Mouse (Mus musculus): ENCODE results near the gene Ubfd1. TPM values are rescaled to one million over a fixed set of nuclear protein-coding genes. Genes with fewer than 3 reads are reported as not detected.

Gene Ubfd1
- polyA plus RNA-seq (2014; fragmentation: Illumina TruSeq; extraction: RNeasy Lipid Tissue Mini Kit (QIAGEN cat#74804); ENCODE audit: low read depth, low replicate concordance) = 23.0 TPM

DNA sequence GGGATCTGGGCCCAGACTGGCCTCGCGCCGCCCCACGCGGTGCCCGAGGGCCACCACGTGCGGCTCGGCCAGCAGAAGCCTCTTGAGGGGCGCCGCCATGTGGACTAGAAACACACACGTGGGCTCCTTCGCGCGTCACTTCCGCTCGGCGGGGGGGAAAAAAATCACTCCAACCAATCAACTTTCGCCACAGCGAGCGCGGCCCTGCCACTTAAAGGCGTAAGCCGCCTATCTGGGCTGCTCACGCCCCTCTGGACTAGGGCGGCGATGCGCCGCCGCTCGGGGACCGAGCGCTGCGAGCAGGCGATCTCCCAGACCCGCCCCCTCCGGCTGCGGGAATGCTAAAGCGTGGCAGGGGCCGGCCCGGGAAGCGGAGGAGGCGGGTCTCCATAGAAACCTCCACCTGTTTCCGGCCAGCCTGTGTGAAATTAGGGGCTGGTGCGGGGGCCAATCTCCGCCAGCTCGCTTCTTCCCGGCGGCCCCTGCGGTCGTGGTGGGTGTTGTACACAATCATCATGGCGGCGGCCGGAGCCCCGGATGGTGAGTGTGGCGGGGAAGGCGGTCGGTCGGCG is at the start of gene Ubfd1, which contains the start of gene Ears2:
Gene Ubfd1 (plus strand): TSS at position 231 of the 572 bp plus-strand sequence.
Gene Ears2 (minus strand): TSS at position 319 of the 572 bp plus-strand sequence.

DNA sequence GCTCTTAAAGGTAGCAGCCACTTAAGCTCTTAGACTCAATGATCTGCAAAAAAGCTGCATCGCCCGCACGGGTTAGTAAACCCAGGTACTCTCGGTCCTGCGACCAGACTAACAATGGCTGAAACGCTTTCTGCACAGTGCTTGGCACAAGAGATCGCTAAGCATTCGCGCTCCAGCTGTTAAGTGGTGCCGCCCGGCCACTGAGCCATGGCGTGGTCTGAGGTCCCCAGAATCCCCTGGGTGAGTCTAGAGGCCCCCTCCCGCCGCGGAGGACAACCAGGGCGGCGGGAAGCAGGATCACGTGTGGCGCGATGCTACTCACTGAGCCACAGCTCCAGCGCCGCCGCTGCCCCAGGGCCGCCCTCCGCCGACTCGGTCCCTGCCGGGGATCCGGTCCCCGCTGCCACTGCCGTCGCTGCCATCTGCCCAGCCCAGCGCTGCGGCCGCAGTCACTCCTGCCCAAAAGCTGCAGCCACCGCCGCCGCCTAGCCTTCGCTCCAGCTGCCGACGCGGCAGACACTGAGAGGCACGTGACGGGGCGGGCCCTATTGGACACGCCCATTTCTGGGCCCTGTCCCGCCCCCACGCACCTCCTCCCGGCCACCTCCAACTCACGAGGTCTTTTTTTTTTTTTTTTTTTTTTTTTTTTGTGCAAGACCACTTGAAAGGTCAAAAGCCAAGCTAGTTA is 46.2 kb upstream of the Ubfd1 start, which contains the start of gene Gga2:
Gene Gga2 (minus strand): TSS at position 556 of the 688 bp plus-strand sequence.

DNA sequence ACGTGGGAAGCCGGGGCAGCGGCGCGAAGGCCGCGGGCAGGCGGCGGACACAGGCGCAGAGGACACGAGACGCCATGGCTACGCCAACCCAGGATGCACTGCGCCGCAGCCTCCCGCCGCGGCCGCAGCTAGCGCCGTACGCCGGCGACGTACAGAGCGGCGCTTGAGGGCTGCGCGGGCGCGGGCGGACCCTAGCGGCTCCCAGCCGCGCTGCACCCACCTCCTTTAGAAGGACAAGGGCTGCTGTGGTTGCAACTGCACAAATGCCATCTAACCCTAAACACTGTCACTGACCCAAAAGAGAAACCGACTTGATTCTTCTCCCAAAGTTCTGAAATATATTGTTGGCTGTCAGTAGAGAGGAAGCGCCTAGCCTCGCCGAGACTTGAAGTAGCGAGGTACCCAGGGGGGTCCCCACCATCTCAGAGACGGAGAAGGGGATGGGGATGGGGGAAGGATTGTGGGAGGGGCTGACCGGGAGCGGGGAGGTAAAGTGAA is 34.8 kb downstream of the Ubfd1 start, which contains the start of gene Ndufab1:
Gene Ndufab1 (minus strand): TSS at position 140 of the 498 bp plus-strand sequence.

Other genes with a start within 250 kb of the Ubfd1 start
- 2.1 TPM for gene Scnn1b, start 202.1 kb upstream of the Ubfd1 start, polyA plus RNA-seq (2014; fragmentation: Illumina TruSeq; extraction: RNeasy Lipid Tissue Mini Kit (QIAGEN cat#74804); ENCODE audit: low read depth, low replicate concordance)
- gene Cog7, start 85.5 kb upstream of the Ubfd1 start, polyA plus RNA-seq (2014; fragmentation: Illumina TruSeq; extraction: RNeasy Lipid Tissue Mini Kit (QIAGEN cat#74804); ENCODE audit: low read depth, low replicate concordance) = 12.5 TPM
- 3.9 TPM for gene Gga2, start 46.0 kb upstream of the Ubfd1 start, polyA plus RNA-seq (2014; fragmentation: Illumina TruSeq; extraction: RNeasy Lipid Tissue Mini Kit (QIAGEN cat#74804); ENCODE audit: low read depth, low replicate concordance)
- gene Ears2, start 88 bp downstream of the Ubfd1 start, polyA plus RNA-seq (2014; fragmentation: Illumina TruSeq; extraction: RNeasy Lipid Tissue Mini Kit (QIAGEN cat#74804); ENCODE audit: low read depth, low replicate concordance) = 2.1 TPM
- 716 TPM for gene Ndufab1, start 34.7 kb downstream of the Ubfd1 start, polyA plus RNA-seq (2014; fragmentation: Illumina TruSeq; extraction: RNeasy Lipid Tissue Mini Kit (QIAGEN cat#74804); ENCODE audit: low read depth, low replicate concordance)
- gene Palb2, start 65.8 kb downstream of the Ubfd1 start, polyA plus RNA-seq (2014; fragmentation: Illumina TruSeq; extraction: RNeasy Lipid Tissue Mini Kit (QIAGEN cat#74804); ENCODE audit: low read depth, low replicate concordance) = 9.9 TPM
- gene Dctn5, start 65.9 kb downstream of the Ubfd1 start, polyA plus RNA-seq (2014; fragmentation: Illumina TruSeq; extraction: RNeasy Lipid Tissue Mini Kit (QIAGEN cat#74804); ENCODE audit: low read depth, low replicate concordance) = 110 TPM
- 0.82 TPM for gene Plk1, start 92.3 kb downstream of the Ubfd1 start, polyA plus RNA-seq (2014; fragmentation: Illumina TruSeq; extraction: RNeasy Lipid Tissue Mini Kit (QIAGEN cat#74804); ENCODE audit: low read depth, low replicate concordance)
- 1.5 TPM for gene Ern2, start 119.0 kb downstream of the Ubfd1 start, polyA plus RNA-seq (2014; fragmentation: Illumina TruSeq; extraction: RNeasy Lipid Tissue Mini Kit (QIAGEN cat#74804); ENCODE audit: low read depth, low replicate concordance)
- 223 TPM for gene Chp2, start 152.3 kb downstream of the Ubfd1 start, polyA plus RNA-seq (2014; fragmentation: Illumina TruSeq; extraction: RNeasy Lipid Tissue Mini Kit (QIAGEN cat#74804); ENCODE audit: low read depth, low replicate concordance)
- gene Prkcb, start 221.6 kb downstream of the Ubfd1 start, polyA plus RNA-seq (2014; fragmentation: Illumina TruSeq; extraction: RNeasy Lipid Tissue Mini Kit (QIAGEN cat#74804); ENCODE audit: low read depth, low replicate concordance) = 23.0 TPM